Mouse (Mus musculus) myocyte (in vitro differentiated cells): ENCODE measurements around the gene Rpa2. TPM values are rescaled to one million over a fixed set of nuclear protein-coding genes. Genes with fewer than 3 reads are reported as not detected.

Experiments
- H3K27me3 ChIP-seq: one replicate; pipeline ENCODE4 v1.6.1; 2011; ENCODE audit not compliant: control insufficient read depth, insufficient read depth, insufficient read length
- H3K36me3 ChIP-seq: one replicate; pipeline ENCODE4 v1.6.1; 2011; ENCODE audit not compliant: control insufficient read depth, insufficient read depth
- H3K4me2 ChIP-seq: one replicate; pipeline ENCODE4 v1.6.1; 2011; ENCODE audit warnings: low read depth, control low read depth
- H3K4me3 ChIP-seq: one replicate; pipeline ENCODE4 v1.5.1; 2011; ENCODE audit warnings: mild to moderate bottlenecking, control low read depth, moderate library complexity
- H3K79me2 ChIP-seq: one replicate; pipeline ENCODE4 v1.6.1; 2011; ENCODE audit not compliant: control insufficient read depth, insufficient read depth
- H3ac ChIP-seq: one replicate; pipeline ENCODE4 v1.6.1; 2011; ENCODE audit not compliant: control insufficient read depth, insufficient read length
- CEBPB ChIP-seq: IDR thresholded peaks from 2 replicates; pipeline ENCODE4 v1.6.1; 2011; ENCODE audit warnings: mild to moderate bottlenecking, moderate library complexity; ENCODE audit not compliant: poor library complexity, insufficient read depth, severe bottlenecking
- E2F4 ChIP-seq: IDR thresholded peaks from one replicate; pipeline ENCODE4 v1.6.1; 2011; ENCODE audit warnings: mild to moderate bottlenecking, control low read depth, moderate library complexity; ENCODE audit not compliant: insufficient read depth
- MAX ChIP-seq: IDR thresholded peaks from one replicate; pipeline ENCODE4 v1.6.1; 2011; ENCODE audit warnings: low read depth, mild to moderate bottlenecking, control low read depth
- MYOD1 ChIP-seq, 3 experiments: IDR thresholded peaks; one replicate each; pipeline ENCODE4 v1.6.1; 2011; ENCODE audit warnings: control low read depth in 2 of 3, low read depth in 2 of 3, mild to moderate bottlenecking in 2 of 3, moderate library complexity in 1 of 3; ENCODE audit not compliant: insufficient read length in 2 of 3, control insufficient read depth in 1 of 3
- MYOG ChIP-seq, 3 experiments: IDR thresholded peaks; one replicate each; pipeline ENCODE4 v1.6.1; 2011; ENCODE audit warnings: control low read depth in 2 of 3, low read depth in 2 of 3, mild to moderate bottlenecking in 2 of 3; ENCODE audit not compliant: insufficient read length in 2 of 3, control insufficient read depth in 1 of 3, insufficient read depth in 1 of 3
- POLR2A ChIP-seq: IDR thresholded peaks from one replicate; pipeline ENCODE4 v1.6.1; 2011; ENCODE audit warnings: low read depth, mild to moderate bottlenecking, control low read depth, moderate library complexity; ENCODE audit not compliant: insufficient read length
- POLR2AphosphoS2 ChIP-seq: IDR thresholded peaks from one replicate; pipeline ENCODE4 v1.6.1; 2011; ENCODE audit warnings: low read depth, control low read depth; ENCODE audit not compliant: insufficient read length
- REST ChIP-seq: IDR thresholded peaks from one replicate; pipeline ENCODE4 v1.6.1; 2011; ENCODE audit warnings: mild to moderate bottlenecking, control low read depth, moderate library complexity; ENCODE audit not compliant: insufficient read depth, insufficient read length
- SRF ChIP-seq: IDR thresholded peaks from one replicate; pipeline ENCODE4 v1.6.1; 2011; ENCODE audit warnings: low read depth; ENCODE audit not compliant: control insufficient read depth, insufficient read length
- TCF12 ChIP-seq: IDR thresholded peaks from one replicate; pipeline ENCODE4 v1.6.1; 2011; ENCODE audit warnings: mild to moderate bottlenecking, control low read depth; ENCODE audit not compliant: poor library complexity, insufficient read depth, severe bottlenecking
- TCF3 ChIP-seq: IDR thresholded peaks from one replicate; pipeline ENCODE4 v1.6.1; 2011; ENCODE audit warnings: low read depth, control low read depth; ENCODE audit not compliant: insufficient read length
- USF1 ChIP-seq: IDR thresholded peaks from one replicate; pipeline ENCODE4 v1.6.1; 2011; ENCODE audit warnings: low read depth, mild to moderate bottlenecking, control low read depth, moderate library complexity
- polyA plus RNA-seq: library from polyadenylated mRNA; unstranded; fragments of >200 nt; fragmentation: generic; extraction: Trizol; gene quantifications from one replicate; pipeline ENCODE4 v1.2.1, GENCODE M21; 2012; ENCODE audit warnings: missing spikeins

The Rpa2 gene
- polyA plus RNA-seq, 1 experiment, result 13.9 TPM

GRCm38 (mm10) chr4:132741491-132741890 is 26.6 kb upstream of the Rpa2 start:
- TF ChIP-seq E2F4 (no peak), MYOG (IDR thresholded peaks at IDR 0.05; ENCODE audit: control insufficient read depth in 1 of 3, insufficient read depth in 1 of 3, insufficient read length in 2 of 3, low read depth in 2 of 3) (no peak), CEBPB (no peak), MYOD1 (IDR thresholded peaks at IDR 0.05; ENCODE audit: control insufficient read depth in 1 of 3, insufficient read length in 2 of 3, low read depth in 2 of 3) (no peak), SRF (no peak), POLR2AphosphoS2 (no peak), USF1 (no peak)
- Histone ChIP-seq H3K36me3 (peaks cover 4% of the 10 kb centered on the region), H3ac (no peak overlapping the region), H3K27me3 (no peaks in the 10 kb centered on the region), H3K4me3 (no peak overlapping the region), H3K4me2 (no peak overlapping the region), H3K79me2 (no peaks in the 10 kb centered on the region)

GRCm38 (mm10) chr4:132743992-132744911 is 23.9 kb upstream of the Rpa2 start:
- Histone ChIP-seq H3K79me2 (no peaks in the 10 kb centered on the region), H3ac (no peak overlapping the region), H3K4me2 (no peak overlapping the region), H3K4me3 (no peak overlapping the region), H3K36me3 (peaks cover 4% of the 10 kb centered on the region), H3K27me3 (no peaks in the 10 kb centered on the region)
- TF ChIP-seq SRF, result no peak
- TF ChIP-seq MYOG (IDR thresholded peaks at IDR 0.05; ENCODE audit: control insufficient read depth in 1 of 3, insufficient read depth in 1 of 3, insufficient read length in 2 of 3, low read depth in 2 of 3), result peak in 1 of 3 experiments; percentile 3

GRCm38 (mm10) chr4:132746911-132747517 is 21.1 kb upstream of the Rpa2 start:
- H3K4me3 ChIP-seq, result no peak overlapping the region
- H3K4me2 ChIP-seq, result no peak overlapping the region
- TF ChIP-seq TCF3, result no peak
- TF ChIP-seq USF1, result no peak
- no peak for TF ChIP-seq MAX
- TF ChIP-seq TCF12, result no peak
- TF ChIP-seq CEBPB, result no peak
- TF ChIP-seq POLR2AphosphoS2, result no peak
- TF ChIP-seq MYOD1 (IDR thresholded peaks at IDR 0.05; ENCODE audit: control insufficient read depth in 1 of 3, insufficient read length in 2 of 3, low read depth in 2 of 3), result no peak
- TF ChIP-seq E2F4, result no peak
- TF ChIP-seq SRF, result no peak
- TF ChIP-seq REST, result no peak
- TF ChIP-seq MYOG (IDR thresholded peaks at IDR 0.05; ENCODE audit: control insufficient read depth in 1 of 3, insufficient read depth in 1 of 3, insufficient read length in 2 of 3, low read depth in 2 of 3), result no peak
- no peak for TF ChIP-seq POLR2A
- H3K36me3 ChIP-seq, result no peaks in the 10 kb centered on the region
- no peaks in the 10 kb centered on the region for H3K79me2 ChIP-seq
- H3K27me3 ChIP-seq, result no peaks in the 10 kb centered on the region
- H3ac ChIP-seq, result no peak overlapping the region

GRCm38 (mm10) chr4:132747664-132748259 is 20.4 kb upstream of the Rpa2 start:
- Histone ChIP-seq H3K4me3 (no peak overlapping the region), H3K4me2 (peak overlapping the region; percentile 39), H3K79me2 (no peaks in the 10 kb centered on the region), H3ac (no peak overlapping the region), H3K27me3 (no peaks in the 10 kb centered on the region), H3K36me3 (no peaks in the 10 kb centered on the region)
- TF ChIP-seq USF1 (no peak), POLR2A (no peak), TCF12 (no peak), MYOG (IDR thresholded peaks at IDR 0.05; ENCODE audit: control insufficient read depth in 1 of 3, insufficient read depth in 1 of 3, insufficient read length in 2 of 3, low read depth in 2 of 3) (no peak), MYOD1 (IDR thresholded peaks at IDR 0.05; ENCODE audit: control insufficient read depth in 1 of 3, insufficient read length in 2 of 3, low read depth in 2 of 3) (no peak), MAX (no peak), TCF3 (no peak), REST (no peak), CEBPB (no peak), SRF (no peak), E2F4 (no peak), POLR2AphosphoS2 (no peak)
